Mouse (Mus musculus) forebrain, postnatal 0 days (tissue): ENCODE results near the gene Acta2. TPM values are rescaled to one million over a fixed set of nuclear protein-coding genes. Genes with fewer than 3 reads are reported as not detected.

Source experiments
- ATAC-seq: fragments of 200-750 bp; cut with Nextera tagmentation; 2 replicates; pipeline ENCODE4 v1.8.0; 2017; ENCODE audit warnings: mild to moderate bottlenecking, moderate library complexity
- DNase-seq: peaks from one replicate; pipeline ENCODE4 v3.0.0-alpha.2; 2015
- H3K27ac ChIP-seq: fragments of 300-500 bp; sonication (generic); 2 replicates; pipeline ENCODE4 v1.5.1; 2014; ENCODE audit warnings: low read depth, mild to moderate bottlenecking, antibody characterized with exemption, low read length, moderate library complexity, mixed read lengths
- H3K27me3 ChIP-seq: fragments of 300-500 bp; sonication (generic); 2 replicates; pipeline ENCODE4 v1.6.1; 2014; ENCODE audit warnings: mild to moderate bottlenecking, low read length, mixed read lengths; ENCODE audit not compliant: insufficient read depth
- H3K36me3 ChIP-seq: fragments of 300-500 bp; sonication (generic); 2 replicates; pipeline ENCODE4 v1.6.1; 2014; ENCODE audit warnings: mild to moderate bottlenecking, moderate library complexity; ENCODE audit not compliant: insufficient read depth
- H3K4me1 ChIP-seq: fragments of 300-500 bp; sonication (generic); 2 replicates; pipeline ENCODE4 v1.6.1; 2014; ENCODE audit warnings: antibody characterized with exemption; ENCODE audit not compliant: insufficient read depth
- H3K4me2 ChIP-seq: fragments of 300-500 bp; sonication (generic); 2 replicates; pipeline ENCODE4 v1.6.1; 2014; ENCODE audit warnings: low read depth, mild to moderate bottlenecking, moderate library complexity
- H3K4me3 ChIP-seq: fragments of 300-500 bp; sonication (generic); 2 replicates; pipeline ENCODE4 v1.5.1; 2014; ENCODE audit warnings: low read depth, low read length, mixed read lengths
- H3K9ac ChIP-seq: fragments of 300-500 bp; sonication (generic); 2 replicates; pipeline ENCODE4 v1.6.1; 2014; ENCODE audit warnings: mild to moderate bottlenecking
- H3K9me3 ChIP-seq: fragments of 300-500 bp; sonication (generic); 2 replicates; pipeline ENCODE4 v1.6.1; 2016; ENCODE audit warnings: low read length
- CTCF ChIP-seq: sonication (generic); IDR thresholded peaks from 2 replicates; pipeline ENCODE4 v1.5.1; 2016; ENCODE audit warnings: antibody characterized with exemption, control low read depth, low read depth
- WGBS: fragments of 180-500 bp; shearing (Covaris S2); extraction: QIAGEN DNeasy Blood & Tissue Kit; methylation state at CpG from one replicate; pipeline ENCODE4 v1.1.7; 2014; 5-methylcytosine and 5-hydroxymethylcytosine counted together
- polyA plus RNA-seq: library from polyadenylated mRNA; unstranded; fragments of >200 nt; fragmentation: Nextera tagmentation; extraction: Ambion mirVana; gene quantifications from 2 replicates; pipeline ENCODE4 v1.2.1, GENCODE M21; 2015
- total RNA-seq: library from RNA; depleted of rRNA; stranded (reverse); fragments of >200 nt; gene quantifications from 2 replicates; pipeline ENCODE4 v1.2.3, GENCODE M21; 2014

The Acta2 gene
- total and polyA plus RNA-seq, 2 experiments from 2014 or later, result 6.0 to 11.1 TPM

DNA sequence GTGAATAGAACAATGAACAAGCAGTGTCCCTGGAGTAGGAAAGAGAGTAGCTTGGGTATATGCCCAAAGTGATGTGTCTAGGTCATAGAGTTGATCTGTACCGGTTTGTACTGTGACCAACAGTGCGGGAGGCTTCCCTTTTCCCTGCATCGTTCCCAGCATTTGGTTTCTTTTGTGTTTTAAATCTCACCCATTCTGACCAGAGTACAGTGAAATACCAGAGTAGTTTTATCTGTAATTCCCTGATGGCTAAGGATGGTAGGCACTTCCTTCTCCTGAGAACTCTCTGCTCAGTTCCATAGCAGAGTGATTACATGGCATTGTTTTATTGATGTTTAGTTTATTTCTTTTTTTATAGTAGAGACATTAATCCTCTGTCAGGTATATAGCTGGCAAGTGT is 32.6 kb downstream of the Acta2 start:
- Histone ChIP-seq H3K36me3 (no peaks in the 10 kb centered on the region; the same call in 1 of the 2 replicates), H3K27me3 (no peaks in the 10 kb centered on the region), H3K27ac (no peak overlapping the region), H3K4me2 (no peak overlapping the region), H3K4me1 (no peaks in the 10 kb centered on the region), H3K9me3 (no peaks in the 10 kb centered on the region), H3K9ac (no peak overlapping the region), H3K4me3 (no peak overlapping the region)
- 80% methylated on average over 3 of the region's 3 CpGs for WGBS
- no peak for TF ChIP-seq CTCF
- ATAC-seq, result no peak
- DNase-seq, result no peak

DNA sequence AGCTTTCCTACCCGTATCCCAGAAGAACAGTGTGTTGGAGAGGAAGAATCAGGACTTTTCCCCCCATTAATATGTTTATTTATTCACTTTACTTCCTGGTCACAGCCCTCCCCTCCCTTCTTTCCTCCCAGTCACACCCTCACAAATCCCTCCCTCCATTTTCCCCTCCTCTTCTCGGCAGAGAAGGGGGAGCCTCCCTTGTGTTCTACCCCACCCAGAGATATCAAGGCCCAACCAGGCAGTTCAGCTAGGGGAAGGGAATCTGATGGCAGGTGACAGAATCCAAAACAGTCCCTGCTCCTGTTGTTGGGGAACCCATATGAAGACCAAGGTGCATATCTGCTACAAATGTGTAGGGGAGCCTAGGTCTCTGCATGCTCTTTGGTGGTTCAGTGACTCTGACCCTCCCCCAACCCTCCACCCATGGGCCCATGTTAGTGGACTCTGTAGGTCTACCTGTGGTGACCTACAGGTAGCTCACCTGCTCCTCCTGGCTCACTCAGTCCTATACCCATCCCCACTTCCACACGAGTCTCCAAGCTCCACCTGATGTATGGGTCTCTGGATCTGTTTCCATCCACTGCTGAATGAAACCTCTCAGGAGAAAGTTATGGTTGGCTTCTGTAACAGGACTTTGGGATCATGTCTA is 34.5 kb downstream of the Acta2 start:
- no peaks in the 10 kb centered on the region for H3K27me3 ChIP-seq
- no peaks in the 10 kb centered on the region; the same call in 1 of the 2 replicates for H3K36me3 ChIP-seq
- no peak overlapping the region for H3K4me2 ChIP-seq
- TF ChIP-seq CTCF, result no peak
- DNase-seq (no peak), ATAC-seq (no peak)
- no peak overlapping the region for H3K9ac ChIP-seq
- H3K4me3 ChIP-seq, result no peak overlapping the region
- no peak overlapping the region for H3K27ac ChIP-seq
- no peaks in the 10 kb centered on the region for H3K4me1 ChIP-seq
- WGBS, result 73% methylated on average over 3 of the region's 3 CpGs
- H3K9me3 ChIP-seq, result no peaks in the 10 kb centered on the region

GRCm38 (mm10) chr19:34219260-34219968 is 36.0 kb downstream of the Acta2 start:
- H3K4me3 ChIP-seq, result no peak overlapping the region
- TF ChIP-seq CTCF, result no peak
- DNase-seq, result no peak
- no peak overlapping the region for H3K27ac ChIP-seq
- H3K9ac ChIP-seq, result no peak overlapping the region
- no peak overlapping the region for H3K4me2 ChIP-seq
- WGBS, result 92% methylated on average over 5 of the region's 5 CpGs
- no peaks in the 10 kb centered on the region for H3K9me3 ChIP-seq
- no peak for ATAC-seq
- no peaks in the 10 kb centered on the region for H3K27me3 ChIP-seq
- no peaks in the 10 kb centered on the region for H3K4me1 ChIP-seq
- H3K36me3 ChIP-seq, result no peaks in the 10 kb centered on the region; the same call in 1 of the 2 replicates

DNA sequence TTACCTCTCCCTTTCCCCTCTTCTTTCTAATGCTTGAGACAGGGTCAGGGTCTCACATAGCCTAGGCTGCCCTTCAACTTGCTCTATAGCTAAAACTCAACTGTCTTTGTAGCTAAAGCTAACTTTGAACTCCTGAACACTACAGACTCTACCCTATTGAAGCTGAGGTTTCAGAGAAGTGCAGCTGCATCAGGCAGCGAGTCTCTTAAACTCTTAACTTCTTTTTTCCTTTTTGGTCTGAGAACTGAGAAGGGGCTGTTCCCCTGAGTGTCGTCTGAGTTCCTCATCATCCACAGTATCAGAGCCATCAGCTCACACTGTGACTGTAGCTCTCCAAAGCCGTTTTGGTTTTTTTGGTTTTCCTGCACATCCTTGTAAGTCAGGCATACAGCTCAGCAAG is 37.6 kb downstream of the Acta2 start:
- ATAC-seq (no peak), DNase-seq (no peak)
- WGBS, result 89% methylated on average over 3 of the region's 3 CpGs
- Histone ChIP-seq H3K27me3 (no peaks in the 10 kb centered on the region), H3K4me1 (no peaks in the 10 kb centered on the region), H3K27ac (no peak overlapping the region), H3K9ac (no peak overlapping the region), H3K36me3 (no peaks in the 10 kb centered on the region; the same call in 1 of the 2 replicates), H3K4me3 (no peak overlapping the region), H3K9me3 (no peaks in the 10 kb centered on the region), H3K4me2 (no peak overlapping the region)
- TF ChIP-seq CTCF, result no peak

GRCm38 (mm10) chr19:34216956-34217355 is 38.4 kb downstream of the Acta2 start:
- Histone ChIP-seq H3K4me1 (no peaks in the 10 kb centered on the region), H3K9ac (no peak overlapping the region), H3K4me3 (no peak overlapping the region), H3K36me3 (no peaks in the 10 kb centered on the region; the same call in 1 of the 2 replicates), H3K9me3 (no peaks in the 10 kb centered on the region), H3K4me2 (no peak overlapping the region), H3K27me3 (no peaks in the 10 kb centered on the region), H3K27ac (peak overlapping the region; percentile 21; the same call in 1 of the 2 replicates)
- ATAC-seq (peak; percentile 86), DNase-seq (peak; percentile 50)
- WGBS, result 56% methylated on average over 5 of the region's 5 CpGs
- no peak for TF ChIP-seq CTCF

GRCm38 (mm10) chr19:34214136-34214535 is 41.3 kb downstream of the Acta2 start:
- no peaks in the 10 kb centered on the region for H3K36me3 ChIP-seq
- no peak for TF ChIP-seq CTCF
- no peaks in the 10 kb centered on the region for H3K9me3 ChIP-seq
- WGBS, result 61% methylated on average over 4 of the region's 4 CpGs
- no peak overlapping the region for H3K4me3 ChIP-seq
- no peak overlapping the region for H3K27ac ChIP-seq
- no peak overlapping the region for H3K9ac ChIP-seq
- no peaks in the 10 kb centered on the region for H3K27me3 ChIP-seq
- no peaks in the 10 kb centered on the region for H3K4me1 ChIP-seq
- ATAC-seq (no peak), DNase-seq (no peak)
- no peak overlapping the region for H3K4me2 ChIP-seq

- TF ChIP-seq CTCF, result no peak
- DNase-seq (no peak), ATAC-seq (no peak)
- Histone ChIP-seq H3K9ac (no peak overlapping the region), H3K4me1 (no peaks in the 10 kb centered on the region), H3K36me3 (no peaks in the 10 kb centered on the region), H3K9me3 (no peaks in the 10 kb centered on the region), H3K27me3 (no peaks in the 10 kb centered on the region), H3K4me3 (no peak overlapping the region), H3K4me2 (no peak overlapping the region), H3K27ac (no peak overlapping the region)
Measured at GRCm38 (mm10) chr19:34213251-34213645, 42.1 kb downstream of the Acta2 start.
